Mouse (Mus musculus) heart, embryonic 11.5 days (tissue): Measurements from ENCODE around the gene Hsd17b2. TPM values are rescaled to one million over a fixed set of nuclear protein-coding genes. Genes with fewer than 3 reads are reported as not detected.
A peak's percentile ranks its signal among the peaks of the same experiment; 100 is the strongest.
"Not testable (repeated sequence)": the region's sequence is repeated elsewhere in the genome, so short reads cannot be mapped to it uniquely, and the experiment has no call there.

Source experiments
- ATAC-seq: fragments of 200-750 bp; cut with Nextera tagmentation; replicated peaks from 2 replicates; pipeline ENCODE4 v1.8.0; 2017; ENCODE audit warnings: moderate library complexity; ENCODE audit not compliant: insufficient number of reproducible peaks, low FRiP score, low TSS enrichment
- H3K27ac ChIP-seq: fragments of 300-500 bp; sonication (generic); 2 replicates; pipeline ENCODE4 v1.5.1; 2014; ENCODE audit warnings: mild to moderate bottlenecking, low read depth, low read length
- H3K27me3 ChIP-seq: fragments of 300-500 bp; sonication (generic); 2 replicates; pipeline ENCODE4 v1.6.1; 2014; ENCODE audit warnings: mild to moderate bottlenecking, low read length, mixed read lengths; ENCODE audit not compliant: control insufficient read depth, insufficient read depth
- H3K36me3 ChIP-seq: fragments of 300-500 bp; sonication (generic); 2 replicates; pipeline ENCODE4 v1.6.1; 2014; ENCODE audit warnings: mild to moderate bottlenecking, low read length, moderate library complexity, mixed read lengths; ENCODE audit not compliant: control insufficient read depth, insufficient read depth
- H3K4me1 ChIP-seq: fragments of 300-500 bp; sonication (generic); 2 replicates; pipeline ENCODE4 v1.6.1; 2014; ENCODE audit warnings: low read length; ENCODE audit not compliant: control insufficient read depth, insufficient read depth
- H3K4me2 ChIP-seq: fragments of 300-500 bp; sonication (generic); 2 replicates; pipeline ENCODE4 v1.6.1; 2014; ENCODE audit warnings: mild to moderate bottlenecking, moderate library complexity
- H3K4me3 ChIP-seq: fragments of 300-500 bp; sonication (generic); 2 replicates; pipeline ENCODE4 v1.5.1; 2014; ENCODE audit warnings: low read depth, low read length
- H3K9ac ChIP-seq: fragments of 300-500 bp; sonication (generic); 2 replicates; pipeline ENCODE4 v1.6.1; 2014; ENCODE audit warnings: mild to moderate bottlenecking, low read depth, low read length, moderate library complexity
- H3K9me3 ChIP-seq: fragments of 300-500 bp; sonication (generic); replicated peaks from 2 replicates; pipeline ENCODE4 v1.6.1; 2016; ENCODE audit warnings: low read length; ENCODE audit not compliant: control insufficient read depth
- WGBS: fragments of 180-500 bp; shearing (Covaris S2); extraction: QIAGEN DNeasy Blood & Tissue Kit; methylation state at CpG from one replicate; pipeline ENCODE4 v1.1.7; 2014; ENCODE audit not compliant: insufficient replicate concordance; 5-methylcytosine and 5-hydroxymethylcytosine counted together
- polyA plus RNA-seq: library from polyadenylated mRNA; unstranded; fragments of >200 nt; fragmentation: Nextera tagmentation; extraction: Ambion mirVana; gene quantifications from 2 replicates; pipeline ENCODE4 v1.2.1, GENCODE M21; 2014

Gene Hsd17b2
- polyA plus RNA-seq, 1 experiment from 2014 or later, result 0.34 TPM

GRCm38 (mm10) chr8:117726467-117726866 lies 24.8 kb downstream of the Hsd17b2 start:
- Histone ChIP-seq H3K9ac (no peak overlapping the region), H3K9me3 (no peaks in the 10 kb centered on the region), H3K4me2 (no peak overlapping the region), H3K4me3 (no peak overlapping the region), H3K27ac (no peak overlapping the region), H3K4me1 (no peaks in the 10 kb centered on the region), H3K27me3 (no peaks in the 10 kb centered on the region), H3K36me3 (no peaks in the 10 kb centered on the region)
- no peak for ATAC-seq
- WGBS, result 66% methylated on average over 7 of the region's 7 CpGs

GRCm38 (mm10) chr8:117727561-117727960 lies 25.9 kb downstream of the Hsd17b2 start:
- Histone ChIP-seq H3K36me3 (no peaks in the 10 kb centered on the region), H3K27me3 (no peaks in the 10 kb centered on the region), H3K4me2 (no peak overlapping the region), H3K4me1 (no peaks in the 10 kb centered on the region), H3K9me3 (no peaks in the 10 kb centered on the region), H3K27ac (no peak overlapping the region), H3K9ac (no peak overlapping the region), H3K4me3 (no peak overlapping the region)
- WGBS, result 56% methylated on average over 5 of the region's 5 CpGs
- ATAC-seq, result no peak

GRCm38 (mm10) chr8:117728234-117728633 lies 26.5 kb downstream of the Hsd17b2 start:
- WGBS, result 71% methylated on average over 4 of the region's 4 CpGs
- H3K36me3 ChIP-seq, result no peaks in the 10 kb centered on the region
- ATAC-seq, result no peak

GRCm38 (mm10) chr8:117730980-117731379 lies 29.3 kb downstream of the Hsd17b2 start:
- Histone ChIP-seq H3K9me3 (no peaks in the 10 kb centered on the region), H3K36me3 (no peaks in the 10 kb centered on the region), H3K27me3 (no peaks in the 10 kb centered on the region), H3K4me3 (no peak overlapping the region), H3K27ac (no peak overlapping the region), H3K4me2 (no peak overlapping the region), H3K9ac (no peak overlapping the region), H3K4me1 (no peaks in the 10 kb centered on the region)
- 36% methylated on average over 10 of the region's 10 CpGs for WGBS
- ATAC-seq, result 0 out of 2 replicates have a peak, but pooled peaks have one; percentile 14

More at GRCm38 (mm10) chr8:117728234-117728633, 26.5 kb downstream of the Hsd17b2 start:
- H3K4me1 ChIP-seq, result no peaks in the 10 kb centered on the region
- no peak overlapping the region for H3K4me2 ChIP-seq
- H3K9me3 ChIP-seq, result no peaks in the 10 kb centered on the region
- H3K27me3 ChIP-seq, result no peaks in the 10 kb centered on the region
- H3K9ac ChIP-seq, result no peak overlapping the region
- no peak overlapping the region for H3K4me3 ChIP-seq
- no peak overlapping the region for H3K27ac ChIP-seq

GRCm38 (mm10) chr8:117736657-117737175 lies 35.0 kb downstream of the Hsd17b2 start:
- no peak overlapping the region for H3K4me2 ChIP-seq
- no peaks in the 10 kb centered on the region for H3K4me1 ChIP-seq
- ATAC-seq, result no peak
- no peak overlapping the region for H3K9ac ChIP-seq
- H3K27ac ChIP-seq, result no peak overlapping the region
- H3K36me3 ChIP-seq, result no peaks in the 10 kb centered on the region
- 70% methylated on average over 3 of the region's 3 CpGs for WGBS
- H3K27me3 ChIP-seq, result no peaks in the 10 kb centered on the region
- no peak overlapping the region for H3K4me3 ChIP-seq
- no peaks in the 10 kb centered on the region for H3K9me3 ChIP-seq

GRCm38 (mm10) chr8:117738206-117738605 lies 36.5 kb downstream of the Hsd17b2 start:
- H3K4me1 ChIP-seq, H3K9me3 ChIP-seq, H3K4me2 ChIP-seq, ATAC-seq, H3K9ac ChIP-seq, H3K4me3 ChIP-seq, H3K27ac ChIP-seq, H3K27me3 ChIP-seq, H3K36me3 ChIP-seq: not testable (repeated sequence)
- 79% methylated on average over 1 of the region's 1 CpGs for WGBS

- Histone ChIP-seq H3K4me1 (no peaks in the 10 kb centered on the region; the same call in 1 of the 2 replicates), H3K36me3 (no peaks in the 10 kb centered on the region), H3K27me3 (no peaks in the 10 kb centered on the region), H3K9ac (no peak overlapping the region), H3K4me3 (no peak overlapping the region), H3K9me3 (no peaks in the 10 kb centered on the region), H3K27ac (no peak overlapping the region), H3K4me2 (no peak overlapping the region)
- ATAC-seq, result no peak
- WGBS, result 80% methylated on average over 5 of the region's 5 CpGs
Measured at GRCm38 (mm10) chr8:117740387-117740998, 38.8 kb downstream of the Hsd17b2 start.

GRCm38 (mm10) chr8:117742431-117743012 lies 40.8 kb downstream of the Hsd17b2 start:
- no peak for ATAC-seq
- Histone ChIP-seq H3K4me1 (no peaks in the 10 kb centered on the region; the same call in 1 of the 2 replicates), H3K4me3 (no peak overlapping the region), H3K9me3 (no peaks in the 10 kb centered on the region), H3K4me2 (no peak overlapping the region), H3K36me3 (no peaks in the 10 kb centered on the region), H3K9ac (no peak overlapping the region), H3K27me3 (no peaks in the 10 kb centered on the region), H3K27ac (no peak overlapping the region)
- 76% methylated on average over 15 of the region's 15 CpGs for WGBS

- no peak for ATAC-seq
- no peak overlapping the region for H3K9ac ChIP-seq
- H3K27me3 ChIP-seq, result no peaks in the 10 kb centered on the region
- no peaks in the 10 kb centered on the region; the same call in 1 of the 2 replicates for H3K4me1 ChIP-seq
- no peaks in the 10 kb centered on the region for H3K36me3 ChIP-seq
- H3K4me2 ChIP-seq, result no peak overlapping the region
- 54% methylated on average over 5 of the region's 5 CpGs for WGBS
- H3K9me3 ChIP-seq, result no peaks in the 10 kb centered on the region
- H3K4me3 ChIP-seq, result no peak overlapping the region
- H3K27ac ChIP-seq, result no peak overlapping the region
Measured at GRCm38 (mm10) chr8:117746651-117747050, 44.9 kb downstream of the Hsd17b2 start.
